Mouse (Mus musculus): Measurements from ENCODE around the gene Agl.

DNA sequence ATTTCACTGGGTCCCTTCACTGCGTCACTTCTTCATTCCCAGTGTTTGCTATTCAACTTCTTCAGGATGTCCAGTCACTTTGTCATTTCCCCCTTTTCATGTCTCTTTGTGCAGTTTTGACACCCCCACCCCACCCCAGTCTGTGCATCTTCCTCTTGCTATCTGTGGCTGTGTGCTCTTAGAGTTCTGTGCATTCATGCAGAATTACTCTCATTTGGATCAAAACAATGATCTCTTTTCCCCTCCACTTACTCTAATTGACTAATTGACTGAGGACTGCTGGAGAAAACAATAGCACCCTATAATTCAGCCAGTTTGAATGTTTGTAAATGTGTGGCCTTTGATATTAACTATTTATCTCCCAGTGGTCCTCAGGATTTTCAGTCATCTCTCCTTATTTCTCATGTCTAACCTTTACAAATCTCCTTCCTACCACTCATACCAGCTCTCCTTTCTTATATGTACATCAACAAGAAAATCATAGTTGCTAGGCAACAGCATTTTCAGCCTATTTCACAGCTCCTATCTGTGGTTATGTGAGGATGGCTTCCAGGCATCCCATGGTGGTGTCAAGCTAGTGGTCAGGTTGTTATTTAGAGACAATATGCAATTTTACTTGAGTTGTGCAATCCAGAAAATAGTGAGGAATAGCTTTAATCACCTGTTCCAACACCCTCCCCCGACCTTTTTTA, 78.3 kb downstream of the Agl start:
- no peak for TF ChIP-seq GATA1 (IDR thresholded peaks at IDR 0.05; ENCODE audit: borderline replicate concordance, low read length)
- TF ChIP-seq FLI1 (IDR thresholded peaks at IDR 0.05; ENCODE audit: low read length): no peak

Measured in megakaryocyte, embryonic 14.5 days (primary cell).